Mouse (Mus musculus): ENCODE data around the gene Frmd8.
A peak's percentile ranks its signal among the peaks of the same experiment; 100 is the strongest.

Gene Frmd8

DNA sequence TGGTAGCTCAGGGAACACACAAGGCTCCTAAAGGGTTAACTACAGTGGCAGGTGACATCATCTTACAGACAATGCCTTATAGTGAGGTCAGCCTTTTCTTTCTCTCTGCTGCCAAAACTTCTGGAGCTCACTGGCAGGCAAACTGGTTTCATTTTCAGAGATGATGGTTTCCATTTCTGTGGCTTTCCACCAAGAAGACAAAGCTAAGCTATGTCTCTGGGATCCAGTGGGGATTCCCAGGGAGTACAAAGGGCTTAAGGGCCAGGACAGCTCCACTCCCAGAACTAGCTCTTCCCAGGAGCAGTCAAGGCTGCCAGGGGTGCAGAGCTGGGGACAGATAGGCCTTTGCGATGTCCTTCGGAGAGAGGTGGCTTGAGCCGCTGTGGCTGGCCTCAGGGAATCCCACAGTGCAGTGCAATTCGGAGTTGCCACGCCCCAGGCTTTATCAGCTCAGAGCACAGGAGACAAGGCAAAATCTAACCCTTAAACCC lies 23.5 kb downstream of the Frmd8 start:
- DNase-seq (ENCODE audit: low read depth in 2 of 2, low spot score in 2 of 2) = no peak

DNA sequence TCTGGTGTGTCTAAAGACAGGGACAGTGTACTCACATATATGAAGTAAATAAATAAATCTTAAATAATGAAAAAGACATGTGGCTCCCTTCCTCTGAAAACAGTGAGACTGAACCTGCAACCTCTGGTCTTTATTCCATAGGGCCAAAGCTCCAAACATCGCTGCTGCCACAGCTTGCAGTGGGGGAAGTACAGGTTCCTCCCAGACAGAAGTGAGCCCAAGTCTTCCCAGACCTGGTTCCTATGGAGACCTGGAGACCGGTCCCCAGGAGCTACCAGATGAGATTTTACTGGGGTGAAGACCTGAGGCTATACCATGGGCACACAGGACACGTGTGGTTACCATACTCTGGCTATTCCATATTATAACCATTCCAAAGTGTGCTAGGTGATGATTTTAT lies 24.2 kb downstream of the Frmd8 start:
- DNase-seq (ENCODE audit: low read depth in 2 of 2, low spot score in 2 of 2) = no peak

DNA sequence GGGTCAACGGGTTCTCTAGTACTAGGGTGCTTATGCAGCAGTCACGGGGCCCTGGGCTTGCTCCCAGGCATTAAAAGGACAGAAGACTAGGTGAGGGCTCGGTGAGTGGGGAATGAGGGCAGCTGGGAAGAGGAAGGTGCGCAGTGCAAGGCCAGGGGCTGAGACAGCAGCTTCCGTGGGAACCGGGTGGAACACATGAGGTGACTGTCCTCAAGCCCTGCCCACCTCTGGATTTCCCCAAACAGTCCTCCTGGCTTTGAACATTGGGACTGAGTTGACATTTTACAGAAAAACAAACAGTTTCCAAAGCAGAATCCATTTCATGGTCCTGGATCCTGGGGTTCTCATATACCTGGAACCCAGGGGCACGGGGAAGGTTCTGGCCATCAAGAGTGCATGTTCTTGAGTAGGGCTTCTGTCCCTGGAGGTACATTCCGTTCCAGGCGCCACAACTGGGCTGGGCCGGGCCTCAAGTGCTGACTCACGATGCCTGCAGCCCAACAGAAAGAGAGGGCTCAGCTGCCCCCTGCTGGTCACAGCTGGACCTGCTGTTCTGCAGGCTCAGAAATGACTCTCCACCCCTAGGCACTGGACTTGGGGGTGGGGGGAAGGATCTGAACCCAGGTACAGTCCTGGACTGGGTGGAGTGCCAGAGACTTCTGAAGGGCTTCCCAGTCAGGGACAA lies 25.1 kb downstream of the Frmd8 start:
- peak; percentile 91 to 93 for DNase-seq (ENCODE audit: low read depth in 2 of 2, low spot score in 2 of 2)

DNA sequence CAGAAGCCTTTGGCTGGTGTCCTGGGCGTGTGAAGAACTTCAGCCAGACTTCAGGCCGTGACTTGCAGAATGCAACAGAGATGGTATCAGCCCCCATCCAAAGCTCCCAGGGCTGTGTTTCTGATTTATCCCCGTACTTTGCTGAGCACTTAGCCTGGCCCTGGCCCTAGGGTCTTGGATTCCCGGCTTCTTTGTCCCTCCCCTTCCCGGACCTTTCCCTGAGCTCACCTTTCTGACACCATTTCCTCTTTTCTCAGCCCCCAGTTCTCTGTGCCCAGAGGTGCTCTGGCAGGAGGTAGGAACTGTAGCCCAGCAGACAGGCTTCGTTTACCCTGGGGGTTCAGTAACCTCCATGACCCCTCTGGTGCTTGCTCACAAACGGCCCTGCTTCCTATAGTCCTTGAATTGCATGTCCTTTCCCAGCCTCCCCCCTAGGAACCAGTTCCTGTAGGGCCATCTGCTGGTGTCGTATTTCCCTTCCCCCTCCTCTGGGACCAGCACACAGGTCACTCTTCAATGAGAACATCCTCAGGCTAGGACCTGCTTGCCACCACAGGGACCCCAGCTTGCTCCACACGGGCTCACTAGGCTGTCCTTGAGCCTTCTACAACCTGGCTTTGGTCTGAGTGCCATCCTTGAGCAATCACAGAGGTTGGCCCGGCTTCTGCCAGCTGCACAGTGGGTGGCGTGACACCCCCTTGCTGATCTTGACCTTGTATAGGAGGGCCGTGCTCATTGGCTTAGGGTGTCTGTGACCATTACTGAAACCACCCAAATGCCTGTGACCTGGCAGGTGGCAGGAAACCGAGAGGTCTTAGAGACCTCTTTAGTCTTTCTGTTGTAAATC lies 26.0 kb downstream of the Frmd8 start:
- DNase-seq (ENCODE audit: low read depth in 2 of 2, low spot score in 2 of 2) = no peak

DNA sequence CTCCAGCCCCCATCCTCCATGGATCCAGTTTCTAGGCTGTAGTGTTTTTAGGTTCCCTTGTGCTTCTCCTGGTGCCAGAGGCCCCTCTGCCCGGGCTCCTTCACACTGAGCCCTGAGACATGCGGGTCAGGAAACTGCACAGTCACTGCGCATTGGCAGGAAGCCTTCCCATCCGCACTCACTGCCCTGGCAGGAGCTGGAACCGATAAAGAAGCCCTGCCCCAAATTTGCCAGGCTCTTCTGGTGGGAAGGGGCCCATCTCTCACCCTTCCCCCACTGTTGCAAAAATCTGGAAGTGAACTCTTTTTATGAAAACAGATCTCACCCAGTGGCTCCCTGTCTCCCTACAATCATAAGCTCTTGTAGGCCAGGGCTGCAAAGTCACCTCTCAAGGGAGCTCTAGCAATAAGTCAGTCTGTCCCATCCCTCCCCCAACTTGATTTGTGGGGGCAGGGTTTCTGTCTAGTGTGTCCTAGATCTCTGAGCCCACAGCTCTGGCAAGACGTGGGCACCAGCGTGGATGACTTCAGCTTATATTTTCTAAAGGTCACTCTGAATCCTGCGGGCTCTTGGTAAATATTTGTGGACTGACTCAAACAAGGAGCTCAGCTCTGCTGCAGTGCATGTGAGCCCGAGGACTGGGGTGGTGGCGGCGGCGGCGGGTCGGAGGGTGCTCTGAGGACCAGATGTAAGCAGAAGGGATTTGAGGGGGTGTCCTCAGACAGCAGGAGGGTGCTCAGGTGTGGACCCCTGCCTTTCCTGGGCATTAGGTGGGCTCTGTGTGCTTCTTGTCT lies 26.8 kb downstream of the Frmd8 start:
- DNase-seq (ENCODE audit: low read depth in 2 of 2, low spot score in 2 of 2) = no peak

DNA sequence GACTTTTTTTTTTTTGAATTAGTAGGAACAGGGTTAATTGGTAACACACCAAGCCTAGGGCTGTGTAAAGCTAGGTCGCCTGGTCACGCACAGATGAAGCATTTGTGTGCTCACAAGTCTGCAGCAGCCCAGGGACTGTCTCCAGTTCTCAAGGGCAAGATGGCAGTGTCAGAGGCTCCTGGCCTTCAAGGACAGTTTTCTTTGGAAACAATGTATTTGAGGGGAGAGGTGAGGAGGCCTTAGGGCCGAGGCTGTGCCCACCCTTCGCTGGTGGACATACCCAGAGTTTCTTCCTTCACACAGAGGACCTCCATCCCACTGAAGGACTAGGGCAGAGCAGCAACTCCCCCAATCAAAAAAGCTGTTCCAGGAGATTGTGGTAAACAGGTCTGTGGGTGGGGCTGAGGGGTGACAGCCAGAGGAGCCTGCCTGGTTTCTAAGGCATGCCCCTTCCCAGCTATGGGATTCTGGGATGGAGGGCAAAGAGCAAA lies 27.7 kb downstream of the Frmd8 start:
- DNase-seq (ENCODE audit: low read depth in 2 of 2, low spot score in 2 of 2) = no peak

DNA sequence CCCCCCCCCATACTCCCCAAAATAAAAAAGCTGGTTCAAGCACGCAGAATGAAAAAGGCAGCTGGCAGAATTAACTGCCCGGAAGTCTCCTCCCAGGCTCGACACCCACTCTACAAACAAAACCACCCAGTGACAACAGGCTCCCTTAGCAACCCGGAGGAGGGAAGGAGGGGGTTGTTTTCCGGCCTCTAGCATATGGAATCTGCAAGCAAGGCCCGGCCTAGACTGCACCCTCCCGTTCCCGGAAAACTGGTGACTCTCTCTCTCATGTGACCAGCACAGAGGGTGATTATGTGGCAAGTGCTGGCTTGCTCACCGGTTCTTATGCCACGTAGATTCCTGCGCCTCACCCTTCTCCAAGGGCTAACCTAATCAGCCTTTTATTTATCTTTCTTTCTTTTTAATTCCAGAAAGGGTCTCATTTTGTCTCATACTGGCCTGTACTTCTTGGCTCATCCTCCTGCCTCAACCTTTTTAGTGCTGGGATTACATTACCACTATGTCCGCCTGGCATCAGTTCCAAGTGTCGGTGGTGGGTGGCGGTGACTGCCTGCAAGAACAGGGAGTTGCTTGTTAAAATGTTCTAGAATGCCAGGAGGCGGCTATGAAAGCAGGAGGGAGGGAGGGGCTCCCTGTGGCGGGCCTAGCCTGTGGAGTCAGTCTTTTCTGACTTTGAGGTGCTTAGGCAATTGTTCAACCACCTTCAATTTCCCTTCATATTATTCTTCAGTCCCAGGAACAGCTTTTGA lies 28.3 kb downstream of the Frmd8 start:
- DNase-seq (ENCODE audit: low read depth in 2 of 2, low spot score in 2 of 2) = peak; percentile 55 to 60

DNA sequence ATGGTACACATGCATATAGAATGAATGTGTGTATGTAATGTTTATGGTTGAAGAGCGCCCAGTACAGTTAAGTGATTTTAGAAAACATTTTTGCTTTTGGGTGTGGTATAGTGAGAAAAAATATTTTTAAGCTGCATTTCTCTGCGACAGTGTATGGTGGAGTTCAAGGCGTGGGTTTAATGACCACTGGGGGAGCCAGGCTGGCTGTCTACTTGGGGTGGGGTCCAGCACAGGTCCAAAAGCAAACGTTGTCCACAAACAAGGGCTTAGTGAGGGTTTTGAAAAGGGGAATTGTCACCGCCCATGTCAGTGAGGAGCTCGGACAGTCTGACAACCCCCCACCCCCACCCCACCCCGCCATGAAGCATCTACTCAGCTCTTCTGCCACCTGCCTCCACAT lies 28.9 kb downstream of the Frmd8 start:
- DNase-seq (ENCODE audit: low read depth in 2 of 2, low spot score in 2 of 2) = no peak

DNA sequence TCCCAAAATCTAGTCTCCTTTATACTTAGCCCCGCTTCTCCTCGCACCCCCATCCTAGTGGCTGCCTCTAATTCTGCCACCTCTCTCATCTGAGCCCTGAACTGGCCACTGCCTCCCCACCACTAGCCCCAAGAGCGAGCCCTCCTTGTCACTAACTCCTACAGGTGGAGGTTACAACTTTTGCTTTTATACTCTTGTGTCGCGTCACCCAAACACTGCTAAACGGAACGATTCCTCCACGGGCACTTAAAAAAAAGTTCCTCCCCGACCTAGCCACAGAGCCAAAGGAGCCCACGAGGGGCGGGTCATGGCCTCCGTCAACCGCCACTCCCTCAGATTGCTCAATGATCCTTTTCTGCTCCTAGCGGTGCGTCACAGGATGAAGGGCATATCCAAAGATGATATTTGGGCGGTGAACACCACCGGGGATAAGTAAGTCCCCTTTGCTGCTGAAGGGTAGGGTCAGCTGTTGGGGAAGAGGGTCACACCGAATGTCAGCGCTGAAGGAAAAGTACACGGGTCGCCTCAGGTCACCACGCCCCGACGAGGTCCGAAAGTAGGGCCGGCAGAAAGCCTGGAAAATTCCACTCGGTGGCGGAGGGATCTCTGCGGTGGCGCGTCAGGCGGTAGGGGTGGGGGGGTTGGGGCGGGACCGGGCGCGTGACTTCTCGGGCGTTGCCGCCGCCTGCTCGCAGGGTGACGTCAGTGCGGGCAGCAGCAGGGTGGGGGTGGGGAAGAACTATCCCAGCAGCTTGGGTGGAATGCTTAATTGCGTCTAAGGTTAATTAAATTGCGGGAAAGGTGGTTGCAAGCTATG lies 29.5 kb downstream of the Frmd8 start:
- DNase-seq (ENCODE audit: low read depth in 2 of 2, low spot score in 2 of 2) = peak; percentile 96

DNA sequence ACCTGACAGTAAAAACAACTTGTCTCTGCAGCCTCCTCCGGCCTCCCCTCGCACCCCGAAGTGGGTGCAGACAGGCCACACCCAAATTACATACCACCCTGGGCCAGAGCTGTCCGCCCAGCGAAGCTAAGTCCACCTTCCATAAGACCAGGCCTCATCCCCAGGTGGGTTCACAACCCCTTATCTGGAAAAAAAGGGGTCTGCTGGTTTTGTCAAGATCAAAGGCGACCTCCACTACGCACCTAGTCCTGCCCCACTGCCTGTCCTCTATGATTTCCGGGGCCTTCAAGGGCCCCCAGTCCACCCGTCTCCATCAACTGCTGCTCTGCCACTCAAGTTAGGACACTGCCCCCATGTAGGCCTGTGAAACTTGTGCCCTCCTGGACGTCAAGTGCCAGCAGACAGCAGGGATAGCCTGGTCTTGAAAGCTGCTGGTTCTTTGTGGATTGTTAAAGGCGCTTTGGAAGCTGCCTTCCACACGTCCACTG lies 30.2 kb downstream of the Frmd8 start:
- DNase-seq (ENCODE audit: low read depth in 2 of 2, low spot score in 2 of 2) = no peak

DNA sequence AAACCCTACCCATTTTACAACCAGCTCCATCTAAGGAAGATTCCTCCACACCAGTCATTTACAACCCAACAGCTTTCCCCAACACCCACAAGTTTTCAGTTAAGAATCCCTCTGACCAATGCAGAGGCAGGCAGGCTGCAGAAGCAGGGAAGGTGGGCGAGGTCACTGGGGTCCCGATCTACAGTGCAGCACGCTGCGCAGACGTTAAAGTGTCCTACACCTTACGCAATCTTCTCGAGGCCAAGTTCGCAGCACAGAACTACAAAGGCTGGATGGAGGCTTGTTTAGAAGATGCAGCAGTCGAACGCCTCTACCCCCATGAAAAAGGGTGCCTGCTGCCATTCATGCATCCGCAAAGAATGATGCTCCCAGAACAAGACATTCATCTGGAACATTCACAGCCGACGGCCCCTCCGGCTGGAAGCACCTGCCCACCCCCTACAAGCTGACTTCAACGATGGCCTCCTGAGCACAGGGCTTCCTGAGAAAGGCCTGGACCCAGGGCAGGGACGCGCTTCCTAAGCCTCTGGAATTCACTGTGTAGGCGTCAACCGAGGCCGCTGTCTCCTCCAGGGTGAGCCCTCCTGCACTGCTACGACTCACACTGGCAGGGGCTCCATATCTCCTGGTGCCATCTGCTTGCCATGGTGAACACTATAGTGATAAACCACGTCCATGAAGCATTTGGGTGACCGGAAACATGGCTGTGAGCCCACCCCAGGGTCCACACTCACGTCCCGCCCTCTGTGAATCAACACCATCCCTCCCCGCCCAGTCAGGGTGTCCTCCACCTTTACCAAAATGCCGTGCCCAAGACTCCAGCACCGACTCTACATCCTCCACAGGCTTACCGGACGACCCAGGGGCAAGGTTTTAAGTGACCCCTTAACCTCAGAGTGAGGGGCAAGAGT lies 31.0 kb downstream of the Frmd8 start:
- DNase-seq (ENCODE audit: low read depth in 2 of 2, low spot score in 2 of 2) = peak; percentile 40 to 46

DNA sequence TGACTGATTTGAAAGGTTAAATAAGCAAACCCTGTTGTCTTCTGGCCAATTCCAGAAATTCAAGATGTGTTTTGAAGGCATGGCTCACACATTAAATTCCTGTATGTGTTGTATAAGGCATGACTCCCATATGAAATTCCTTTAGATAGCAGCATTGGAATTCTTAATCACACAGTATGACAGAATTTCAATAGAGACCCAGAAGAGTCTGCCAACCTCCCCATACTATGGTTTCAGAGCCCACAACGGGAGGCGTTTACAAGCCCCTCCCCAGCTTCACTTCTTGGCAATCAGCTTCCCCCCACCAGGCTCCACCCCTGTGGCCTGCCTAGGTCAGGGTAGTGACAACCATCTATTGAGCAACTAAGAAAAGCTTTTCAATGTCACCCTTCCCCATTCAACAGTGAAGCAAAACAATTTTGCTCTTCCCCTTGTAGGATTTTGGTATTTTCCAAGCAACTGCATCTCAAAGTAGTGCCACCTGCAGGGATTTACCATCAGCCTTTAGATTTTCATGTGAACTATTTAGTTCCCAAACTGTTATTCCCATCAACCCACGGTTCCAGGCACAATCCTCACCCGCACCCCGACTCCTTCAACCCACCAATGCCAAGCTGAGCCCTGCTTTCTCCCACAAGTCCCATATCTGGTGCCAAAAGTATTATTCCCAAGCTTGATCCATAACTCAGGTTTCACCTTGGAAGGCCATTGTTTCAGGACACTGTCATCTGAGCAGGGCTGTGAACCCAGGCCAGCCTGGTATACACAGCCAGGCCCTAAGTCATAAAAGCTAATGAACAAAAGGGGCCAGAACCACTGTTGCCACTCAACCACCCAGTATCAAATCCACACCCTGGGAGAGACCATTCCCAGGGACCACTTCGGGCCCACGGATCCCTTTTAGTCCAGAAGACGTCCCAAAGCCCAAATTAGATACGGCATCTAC lies 32.0 kb downstream of the Frmd8 start:
- peak in 1 of 2 experiments; percentile 55 for DNase-seq (ENCODE audit: low read depth in 2 of 2, low spot score in 2 of 2)

DNA sequence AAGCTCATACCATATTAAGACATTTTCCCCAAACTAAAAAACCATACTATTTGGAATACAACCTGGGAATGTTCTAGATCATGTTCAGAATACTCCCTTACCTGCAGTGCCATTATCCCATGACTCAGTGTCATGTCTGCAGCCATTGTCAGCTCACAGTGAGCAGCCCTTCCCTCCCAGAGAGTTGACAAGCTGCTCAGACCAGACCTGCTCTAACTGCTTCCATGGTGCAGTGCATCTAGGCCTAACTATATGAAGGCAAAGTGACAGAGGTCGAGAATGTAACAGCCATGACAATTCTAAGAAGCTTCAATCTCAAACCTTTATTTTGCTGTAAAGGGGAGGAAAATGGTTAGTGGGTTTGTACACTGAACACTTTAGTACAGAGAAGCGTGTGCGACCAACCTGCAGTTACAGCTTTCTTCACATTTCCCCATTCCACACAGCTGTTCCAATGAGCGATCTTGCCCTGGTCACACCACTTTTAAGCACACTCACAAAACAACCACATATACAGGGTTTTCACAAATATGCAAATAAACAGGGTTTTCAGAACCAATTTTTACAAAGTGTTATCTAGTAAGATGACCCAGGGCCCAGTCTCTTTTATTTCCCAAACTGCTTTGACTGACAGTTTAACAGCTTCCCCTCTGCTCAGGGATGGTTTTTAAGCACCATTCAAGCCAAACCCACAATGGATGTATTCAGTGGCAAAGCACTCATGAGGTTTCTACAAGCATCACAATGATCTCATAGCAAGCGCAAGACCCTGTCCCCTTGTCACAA lies 32.9 kb downstream of the Frmd8 start:
- DNase-seq (ENCODE audit: low read depth in 2 of 2, low spot score in 2 of 2) = peak in 1 of 2 experiments; percentile 40

DNA sequence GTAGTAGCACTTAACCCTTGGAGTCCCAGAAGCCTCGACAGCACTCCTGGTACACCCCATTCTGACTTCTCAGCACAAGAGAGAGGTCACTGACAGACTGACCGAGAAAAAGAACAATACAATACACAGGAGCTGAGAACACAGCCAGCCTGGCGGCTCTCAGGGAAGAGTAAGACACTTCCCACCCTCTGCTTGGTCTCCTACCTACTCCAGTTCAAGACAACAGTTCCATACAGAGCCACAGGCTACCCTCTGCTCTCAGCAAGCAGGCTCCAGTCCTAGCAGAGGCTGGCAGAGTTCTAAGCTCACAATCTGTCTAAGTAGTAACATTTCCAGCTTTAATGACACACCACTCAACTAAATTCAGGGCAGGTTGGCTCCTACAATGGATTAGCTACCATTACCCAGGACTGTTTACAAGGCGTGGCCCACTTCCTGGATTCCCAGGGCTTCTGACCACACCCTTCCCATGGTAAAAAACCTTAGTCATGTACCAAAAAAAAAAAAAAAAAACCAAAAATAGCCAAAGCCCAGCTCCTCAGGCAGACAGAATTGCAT lies 33.6 kb downstream of the Frmd8 start:
- peak in 1 of 2 experiments; percentile 35 for DNase-seq (ENCODE audit: low read depth in 2 of 2, low spot score in 2 of 2)

DNA sequence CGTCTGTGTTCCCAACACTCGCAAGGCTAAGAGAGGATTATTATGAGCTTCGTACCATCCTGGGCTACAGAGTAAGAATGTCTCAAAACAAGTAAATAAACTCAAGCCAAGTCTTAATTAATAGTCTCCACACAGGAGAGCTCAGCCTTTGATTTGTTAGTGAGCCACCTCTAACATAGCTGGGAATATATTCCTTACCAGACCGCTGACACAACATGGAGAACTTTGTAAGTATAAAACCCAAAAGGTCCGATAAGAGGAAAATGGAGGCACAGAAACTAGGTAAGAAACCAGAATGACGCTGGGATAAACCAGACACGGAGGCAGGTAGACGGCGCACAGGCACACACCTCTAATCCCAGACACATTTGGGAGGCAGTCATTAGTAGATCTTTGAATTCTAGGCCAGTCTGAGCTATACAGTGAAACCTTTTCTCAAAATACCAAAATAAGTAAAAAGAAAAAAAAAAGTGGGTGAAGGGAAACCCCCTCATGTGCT lies 34.1 kb downstream of the Frmd8 start:
- no peak for DNase-seq (ENCODE audit: low read depth in 2 of 2, low spot score in 2 of 2)
